Mouse (Mus musculus) lung, embryonic 14.5 days (tissue): ENCODE measurements around the gene Endov. TPM values are rescaled to one million over a fixed set of nuclear protein-coding genes. Genes with fewer than 3 reads are reported as not detected.

ENCODE experiments used
- ATAC-seq: fragments of 200-750 bp; cut with Nextera tagmentation; 2 replicates; pipeline ENCODE4 v1.8.0; 2017; ENCODE audit warnings: mild to moderate bottlenecking, moderate TSS enrichment, moderate library complexity; ENCODE audit not compliant: insufficient read depth
- DNase-seq: peaks from one replicate; pipeline ENCODE4 v3.0.0-alpha.2; 2015
- H3K27ac ChIP-seq: fragments of 300-500 bp; sonication (generic); 2 replicates; pipeline ENCODE4 v1.5.1; 2014; ENCODE audit warnings: low read depth, mild to moderate bottlenecking, moderate library complexity
- H3K27me3 ChIP-seq: fragments of 300-500 bp; sonication (generic); 2 replicates; pipeline ENCODE4 v1.6.1; 2014; ENCODE audit warnings: low read length, control low read depth; ENCODE audit not compliant: insufficient read depth
- H3K36me3 ChIP-seq: fragments of 300-500 bp; sonication (generic); 2 replicates; pipeline ENCODE4 v1.6.1; 2014; ENCODE audit warnings: control low read depth; ENCODE audit not compliant: insufficient read depth
- H3K4me1 ChIP-seq: fragments of 300-500 bp; sonication (generic); 2 replicates; pipeline ENCODE4 v1.6.1; 2014; ENCODE audit warnings: antibody characterized with exemption, control low read depth; ENCODE audit not compliant: insufficient read depth
- H3K4me2 ChIP-seq: fragments of 300-500 bp; sonication (generic); 2 replicates; pipeline ENCODE4 v1.6.1; 2014; ENCODE audit warnings: mild to moderate bottlenecking
- H3K4me3 ChIP-seq: fragments of 300-500 bp; sonication (generic); 2 replicates; pipeline ENCODE4 v1.5.1; 2014; ENCODE audit warnings: low read depth, low read length
- H3K9ac ChIP-seq: fragments of 300-500 bp; sonication (generic); 2 replicates; pipeline ENCODE4 v1.6.1; 2014
- H3K9me3 ChIP-seq: fragments of 300-500 bp; sonication (generic); 2 replicates; pipeline ENCODE4 v1.6.1; 2016; ENCODE audit warnings: low read depth, low read length, control low read depth
- CTCF ChIP-seq: IDR thresholded peaks from 2 replicates; pipeline ENCODE4 v1.5.1; 2016; ENCODE audit warnings: antibody characterized with exemption, low read depth
- WGBS: fragments of 180-500 bp; shearing (Covaris S2); extraction: QIAGEN DNeasy Blood & Tissue Kit; methylation state at CpG from one replicate; pipeline ENCODE4 v1.1.7; 2014; 5-methylcytosine and 5-hydroxymethylcytosine counted together
- polyA plus RNA-seq: library from polyadenylated mRNA; unstranded; fragments of >200 nt; fragmentation: Nextera tagmentation; extraction: Ambion mirVana; gene quantifications from 2 replicates; pipeline ENCODE4 v1.2.1, GENCODE M21; 2014

Gene Endov
- polyA plus RNA-seq, 1 experiment from 2014 or later: 17.4 TPM

GRCm38 (mm10) chr11:119516677-119517361, 25.7 kb downstream of the Endov start:
- no peaks in the 10 kb centered on the region for H3K36me3 ChIP-seq
- no peaks in the 10 kb centered on the region for H3K9me3 ChIP-seq
- H3K4me1 ChIP-seq: 0 out of 2 replicates have a peak, but pooled peaks cover 3% of the 10 kb centered on the region
- peaks cover 12% of the 10 kb centered on the region; the same call in 1 of the 2 replicates for H3K27me3 ChIP-seq
- 57% methylated on average over 12 of the region's 12 CpGs for WGBS
- H3K27ac ChIP-seq: no peak overlapping the region
- TF ChIP-seq CTCF: peak; percentile 41
- no peak overlapping the region for H3K9ac ChIP-seq
- no peak overlapping the region for H3K4me3 ChIP-seq
- DNase-seq (peak; percentile 43), ATAC-seq (peak; percentile 55; the same call in 1 of the 2 replicates)
- H3K4me2 ChIP-seq: no peak overlapping the region

- Histone ChIP-seq H3K27me3 (peaks cover 10% of the 10 kb centered on the region; the same call in 1 of the 2 replicates), H3K4me3 (no peak overlapping the region), H3K36me3 (no peaks in the 10 kb centered on the region), H3K4me1 (0 out of 2 replicates have a peak, but pooled peaks cover 3% of the 10 kb centered on the region), H3K27ac (no peak overlapping the region), H3K9me3 (no peaks in the 10 kb centered on the region), H3K4me2 (no peak overlapping the region), H3K9ac (no peak overlapping the region)
- no peak for DNase-seq
- ATAC-seq: no peak
- 90% methylated on average over 1 of the region's 1 CpGs for WGBS
- TF ChIP-seq CTCF: no peak
Observed at GRCm38 (mm10) chr11:119519387-119519786, 28.2 kb downstream of the Endov start.

- WGBS: 32% methylated on average over 5 of the region's 5 CpGs
- DNase-seq: peak; percentile 24
Observed at GRCm38 (mm10) chr11:119520005-119520712, 29.0 kb downstream of the Endov start.

GRCm38 (mm10) chr11:119520713-119521063, 29.5 kb downstream of the Endov start:
- H3K9me3 ChIP-seq: no peaks in the 10 kb centered on the region
- TF ChIP-seq CTCF: no peak
- H3K4me2 ChIP-seq: no peak overlapping the region
- 0 out of 2 replicates have a peak overlapping the region, but pooled peaks have one; percentile 11 for H3K9ac ChIP-seq
- peaks cover 4% of the 10 kb centered on the region; the same call in 1 of the 2 replicates for H3K27me3 ChIP-seq
- DNase-seq (no peak), ATAC-seq (no peak)
- no peak overlapping the region for H3K4me3 ChIP-seq
- H3K4me1 ChIP-seq: no peaks in the 10 kb centered on the region
- no peak overlapping the region for H3K27ac ChIP-seq
- no peaks in the 10 kb centered on the region for H3K36me3 ChIP-seq

More at GRCm38 (mm10) chr11:119520005-119520712, 29.0 kb downstream of the Endov start:
- no peaks in the 10 kb centered on the region for H3K4me1 ChIP-seq
- H3K9me3 ChIP-seq: no peaks in the 10 kb centered on the region
- peaks cover 5% of the 10 kb centered on the region; the same call in 1 of the 2 replicates for H3K27me3 ChIP-seq
- peak overlapping the region; percentile 11; the same call in 1 of the 2 replicates for H3K9ac ChIP-seq
- TF ChIP-seq CTCF: no peak
- H3K27ac ChIP-seq: no peak overlapping the region
- H3K36me3 ChIP-seq: no peaks in the 10 kb centered on the region
- H3K4me2 ChIP-seq: no peak overlapping the region
- no peak for ATAC-seq
- H3K4me3 ChIP-seq: no peak overlapping the region

GRCm38 (mm10) chr11:119521920-119522710, 31.0 kb downstream of the Endov start:
- Histone ChIP-seq H3K9me3 (no peaks in the 10 kb centered on the region), H3K27me3 (no peaks in the 10 kb centered on the region), H3K9ac (no peak overlapping the region), H3K36me3 (no peaks in the 10 kb centered on the region), H3K27ac (no peak overlapping the region), H3K4me2 (no peak overlapping the region), H3K4me1 (no peaks in the 10 kb centered on the region), H3K4me3 (no peak overlapping the region)
- 79% methylated on average over 6 of the region's 6 CpGs for WGBS
- no peak for ATAC-seq
- no peak for DNase-seq
- no peak for TF ChIP-seq CTCF

- WGBS: 75% methylated on average over 8 of the region's 8 CpGs
- H3K4me2 ChIP-seq: no peak overlapping the region
- no peak for TF ChIP-seq CTCF
Observed at GRCm38 (mm10) chr11:119522779-119523178, 31.6 kb downstream of the Endov start.

More at GRCm38 (mm10) chr11:119522779-119523178, 31.6 kb downstream of the Endov start:
- ATAC-seq (no peak), DNase-seq (no peak)
- Histone ChIP-seq H3K27me3 (no peaks in the 10 kb centered on the region), H3K4me1 (no peaks in the 10 kb centered on the region), H3K27ac (no peak overlapping the region), H3K9ac (no peak overlapping the region), H3K9me3 (no peaks in the 10 kb centered on the region), H3K36me3 (no peaks in the 10 kb centered on the region), H3K4me3 (no peak overlapping the region)
